Comparison of ENCODE assay signal across 12 mouse cellular contexts in genomic region chr12:72239230-72239894, GRCm38 (mm10). TPM values are rescaled to one million over a fixed set of nuclear protein-coding genes. Genes with fewer than 3 reads are reported as not detected.
DNase-seq lines count a peak whose midpoint lies in the region; ATAC-seq and TF ChIP-seq lines count a peak whose summit lies in the region.
"Had no signal": no experiment of that assay in that cellular context is flagged by ENCODE, and none has a peak within 500 bp of the region (broad histone marks: within the 10 kb centered on the region; RNA-seq: fewer than 3 reads in every experiment).

No protein-coding gene starts in this region.

- no peaks in the 10 kb centered on the region for H3K27me3 ChIP-seq in forebrain, embryonic 14.5 days (replicated peaks; ENCODE audit: control insufficient read depth, insufficient read depth, low read length)
- H3K27me3 ChIP-seq in heart, embryonic 15.5 days, result peaks cover 37% of the 10 kb centered on the region
- no peaks in the 10 kb centered on the region for H3K27me3 ChIP-seq in midbrain, postnatal 0 days (ENCODE audit: insufficient read depth, low read length)

- no peak overlapping the region for H3K4me2 ChIP-seq in forebrain, embryonic 14.5 days (ENCODE audit: low read length)
- no peak overlapping the region for H3K4me2 ChIP-seq in heart, embryonic 15.5 days
- H3K4me2 ChIP-seq in midbrain, postnatal 0 days (ENCODE audit: low read depth, low read length, poor library complexity, severe bottlenecking), result no peak overlapping the region
- H3K4me2 ChIP-seq: limb, embryonic 15.5 days had no signal

- WGBS in forebrain, embryonic 14.5 days, result 17% methylated on average over 12 of the region's 12 CpGs
- 44% methylated on average over 12 of the region's 12 CpGs for WGBS in heart, embryonic 15.5 days
- WGBS in midbrain, postnatal 0 days, result 35% methylated on average over 12 of the region's 12 CpGs

- ATAC-seq in forebrain, embryonic 14.5 days, result peak; percentile 28
- peak; percentile 71; the same call in 1 of the 2 replicates for ATAC-seq in heart, embryonic 15.5 days (replicated peaks; ENCODE audit: insufficient number of reproducible peaks, insufficient read depth, low FRiP score, low read depth)
- ATAC-seq in midbrain, postnatal 0 days (ENCODE audit: low FRiP score), result no peak
- no peak for ATAC-seq in CD4-positive, CD25-positive, alpha-beta regulatory T cell, adult 4 months

- H3K36me3 ChIP-seq in forebrain, embryonic 14.5 days (ENCODE audit: control insufficient read depth, insufficient read depth, low read length), result no peaks in the 10 kb centered on the region
- H3K36me3 ChIP-seq in heart, embryonic 15.5 days, result no peaks in the 10 kb centered on the region
- H3K36me3 ChIP-seq in midbrain, postnatal 0 days (ENCODE audit: insufficient read depth, low read length), result no peaks in the 10 kb centered on the region
- H3K36me3 ChIP-seq: limb, embryonic 15.5 days had no signal

- TF ChIP-seq CTCF in midbrain, postnatal 0 days (IDR thresholded peaks at IDR 0.05), result no peak

- H3K9me3 ChIP-seq in forebrain, embryonic 14.5 days (replicated peaks; ENCODE audit: control insufficient read depth, low read length), result no peaks in the 10 kb centered on the region
- H3K9me3 ChIP-seq in heart, embryonic 15.5 days (replicated peaks), result no peaks in the 10 kb centered on the region
- no peaks in the 10 kb centered on the region for H3K9me3 ChIP-seq in midbrain, postnatal 0 days (ENCODE audit: low read length)
- H3K9me3 ChIP-seq: limb, embryonic 15.5 days had no signal

- H3K4me1 ChIP-seq in forebrain, embryonic 14.5 days (ENCODE audit: control insufficient read depth, insufficient read depth, low read length), result peaks cover 13% of the 10 kb centered on the region
- peaks cover 9% of the 10 kb centered on the region; the same call in 1 of the 2 replicates for H3K4me1 ChIP-seq in heart, embryonic 15.5 days (replicated peaks)
- H3K4me1 ChIP-seq in midbrain, postnatal 0 days (ENCODE audit: insufficient read depth, low read length), result no peaks in the 10 kb centered on the region

- DNase-seq in layer of hippocampus, adult 8-10 months (ENCODE audit: low spot score in 2 of 2), result peak; percentile 52 to 55
- no peak for DNase-seq in layer of hippocampus, postnatal 14 days (ENCODE audit: low spot score in 2 of 2)
- peak; percentile 90 for DNase-seq in forebrain, embryonic 14.5 days (ENCODE audit: low spot score)
- peak; percentile 49 for DNase-seq in midbrain, postnatal 0 days (ENCODE audit: low spot score)
- DNase-seq in adrenal gland, adult 8-10 months, result no peak
- DNase-seq: cerebellum, adult 11-12 months; kidney, postnatal 10 days; lung, postnatal 14 days had no signal

- no peak overlapping the region for H3K4me3 ChIP-seq in forebrain, embryonic 14.5 days (ENCODE audit: low read depth, low read length)
- no peak overlapping the region for H3K4me3 ChIP-seq in heart, embryonic 15.5 days
- H3K4me3 ChIP-seq in midbrain, postnatal 0 days (ENCODE audit: low read depth, low read length), result no peak overlapping the region
- H3K4me3 ChIP-seq: limb, embryonic 15.5 days had no signal

- H3K9ac ChIP-seq in forebrain, embryonic 14.5 days (ENCODE audit: low read length), result no peak overlapping the region; the same call in 1 of the 2 replicates
- no peak overlapping the region for H3K9ac ChIP-seq in heart, embryonic 15.5 days
- H3K9ac ChIP-seq in midbrain, postnatal 0 days (replicated peaks; ENCODE audit: low read length, poor library complexity, severe bottlenecking), result no peak overlapping the region
- H3K9ac ChIP-seq: limb, embryonic 15.5 days had no signal

- peak overlapping the region; percentile 70 for H3K27ac ChIP-seq in forebrain, embryonic 14.5 days (ENCODE audit: low read depth, low read length)
- H3K27ac ChIP-seq in heart, embryonic 15.5 days, result no peak overlapping the region
- H3K27ac ChIP-seq in midbrain, postnatal 0 days (ENCODE audit: low read depth, low read length), result peak overlapping the region; percentile 21; the same call in 1 of the 2 replicates
- H3K27ac ChIP-seq: limb, embryonic 15.5 days had no signal

RNA-seq across cellular contexts. Expression of gene Ccdc175, which starts 54.5 kb away (rescaled TPM):
- total RNA-seq in layer of hippocampus, adult 8-10 months (2022), result under 1 TPM in 1 of 4 experiments, not detected in 3; 0.13 TPM
- not detected for total RNA-seq in layer of hippocampus, postnatal 14 days (2021)
- polyA plus RNA-seq in forebrain, embryonic 14.5 days (2014; fragmentation: Nextera tagmentation; extraction: Ambion mirVana), result not detected in 2 replicates
- polyA plus RNA-seq in heart, embryonic 15.5 days (2015; fragmentation: Nextera tagmentation; extraction: Ambion mirVana), result not detected in 2 replicates
- total RNA-seq in midbrain, postnatal 0 days (2014; rRNA removed), result not detected in 2 replicates
- 0.06 and 0.07 TPM in 2 replicates for polyA plus RNA-seq in midbrain, postnatal 0 days (2015; fragmentation: Nextera tagmentation; extraction: Ambion mirVana)
- under 1 TPM in 1 of 2 experiments, not detected in 1; 0.20 TPM for polyA plus RNA-seq in CD4-positive, CD25-positive, alpha-beta regulatory T cell, adult 4 months (2017; shearing (Covaris generic))
- total RNA-seq in adrenal gland, adult 8-10 months (2022), result not detected
- total RNA-seq: gastrocnemius, postnatal 4 days had no signal
- polyA plus RNA-seq: limb, embryonic 15.5 days had no signal

Comparison
In these comparisons a context has a peak if more than half of its experiments do, and no peak if none do; other contexts are left out.
1. DNase-seq: peak in layer of hippocampus, adult 8-10 months (2 of 2), forebrain, embryonic 14.5 days (single experiment) and midbrain, postnatal 0 days (single experiment); none in layer of hippocampus, postnatal 14 days (0 of 2) and adrenal gland, adult 8-10 months (single experiment).
2. ATAC-seq: peak in forebrain, embryonic 14.5 days (single experiment) and heart, embryonic 15.5 days (single experiment); none in midbrain, postnatal 0 days (single experiment) and CD4-positive, CD25-positive, alpha-beta regulatory T cell, adult 4 months (single experiment).